Mouse (Mus musculus): ENCODE measurements at regions not wholly inside any gene's neighbourhood (a gene's known extent, or its start where the extent isn't known, plus 50 kb on each side); places are given as distances from the start of the nearest gene placed in this dataset.

DNA sequence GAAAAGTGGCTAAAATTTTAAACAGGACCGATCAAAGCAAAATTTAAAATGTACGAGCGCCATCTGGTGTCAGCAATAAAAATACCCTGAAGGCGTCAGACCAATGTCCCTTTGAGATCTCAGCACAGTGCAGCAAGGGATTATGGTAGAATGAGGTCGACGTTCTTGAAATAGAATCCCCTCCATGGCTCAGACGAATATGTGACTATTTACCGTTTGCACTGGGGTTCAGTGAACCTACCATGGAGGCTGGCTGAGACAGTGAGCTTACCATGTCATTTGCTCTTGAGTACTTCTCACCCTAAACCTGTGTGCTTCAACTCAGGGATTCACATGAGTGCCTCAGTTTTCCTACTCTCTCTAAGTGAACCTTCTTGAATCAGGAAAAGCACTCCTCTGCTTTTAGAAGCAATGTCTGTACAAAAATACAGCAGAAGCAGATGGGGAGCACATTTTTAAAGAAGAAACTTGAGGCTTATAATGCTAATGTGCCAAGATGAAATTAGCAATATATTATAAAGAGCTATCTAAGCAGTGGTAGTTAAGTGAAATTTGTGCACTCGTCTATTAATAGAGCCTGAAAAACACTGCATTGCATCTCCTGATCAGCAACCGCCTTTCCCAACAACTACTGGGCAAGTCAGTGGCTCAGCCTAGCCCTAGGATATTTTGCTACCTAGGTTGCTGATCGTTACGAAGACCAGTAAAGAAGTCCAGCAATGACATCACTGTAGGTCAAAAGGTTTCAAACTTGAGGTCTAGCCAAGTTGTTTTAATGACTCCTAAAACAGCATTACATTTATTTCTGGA lies 316.2 kb upstream of the Tyrp1 start:
- Histone ChIP-seq H3K4me2 (ENCODE audit: insufficient read depth, low read depth, poor library complexity, severe bottlenecking) (no peak overlapping the region), H3K79me2 (replicated peaks; ENCODE audit: control insufficient read depth, extremely low read depth, insufficient read depth, poor library complexity, severe bottlenecking) (no peaks in the 10 kb centered on the region), H3K4me1 (ENCODE audit: control insufficient read depth in 1 of 2, insufficient read depth in 2 of 2) (no peaks in the 10 kb centered on the region), H3K27me3 (replicated peaks) (no peaks in the 10 kb centered on the region), H3K9me3 (replicated peaks; ENCODE audit: low read length) (peaks cover 49% of the 10 kb centered on the region), H3K27ac (ENCODE audit: insufficient read depth, low read depth) (no peak overlapping the region), H3K4me3 (replicated peaks in 1 of 3; ENCODE audit: low read depth in 2 of 3, low read length in 2 of 3, poor library complexity in 1 of 3) (no peak overlapping the region), H3K9ac (ENCODE audit: insufficient read depth, low read depth) (no peak overlapping the region), H3K36me3 (replicated peaks in 1 of 2; ENCODE audit: control insufficient read depth in 1 of 2, insufficient read depth in 1 of 2, low read length in 1 of 2) (no peaks in the 10 kb centered on the region)
- in situ Hi-C loops (cut with MboI; ENCODE audit: low pct_ligation_motif_present, low pct_unique_long_range_greater_than_20kb, low sequenced_read_pairs) (no loop called here), dilution Hi-C loops (cut with MboI; ENCODE audit: extremely low pct_ligation_motif_present, extremely low pct_unique_long_range_greater_than_20kb, low sequenced_read_pairs) (no loop called here)
- TF ChIP-seq CTCF (conservative IDR thresholded peaks at IDR 0.05 in 1 of 2, IDR thresholded peaks at IDR 0.05 in 1 of 2; ENCODE audit: low read depth in 2 of 2, low read length in 2 of 2) (0 out of 4 replicates have a peak, but pooled peaks of 1 of the 2 experiments have one; percentile 5), POLR2A (IDR thresholded peaks at IDR 0.05; ENCODE audit: low read depth, low read length) (no peak)
- DNase-seq (ENCODE audit: extremely low read depth): no peak

GRCm38 (mm10) chr4:80518589-80518988 lies 315.3 kb upstream of the Tyrp1 start:
- Histone ChIP-seq H3K27me3 (replicated peaks) (no peaks in the 10 kb centered on the region), H3K9ac (ENCODE audit: insufficient read depth, low read depth) (no peak overlapping the region), H3K79me2 (replicated peaks; ENCODE audit: control insufficient read depth, extremely low read depth, insufficient read depth, poor library complexity, severe bottlenecking) (no peaks in the 10 kb centered on the region), H3K4me1 (ENCODE audit: control insufficient read depth in 1 of 2, insufficient read depth in 2 of 2) (no peaks in the 10 kb centered on the region), H3K4me3 (replicated peaks in 1 of 3; ENCODE audit: low read depth in 2 of 3, low read length in 2 of 3, poor library complexity in 1 of 3) (no peak overlapping the region), H3K4me2 (ENCODE audit: insufficient read depth, low read depth, poor library complexity, severe bottlenecking) (no peak overlapping the region), H3K27ac (ENCODE audit: insufficient read depth, low read depth) (no peak overlapping the region), H3K36me3 (replicated peaks in 1 of 2; ENCODE audit: control insufficient read depth in 1 of 2, insufficient read depth in 1 of 2, low read length in 1 of 2) (no peaks in the 10 kb centered on the region), H3K9me3 (replicated peaks; ENCODE audit: low read length) (peaks cover 48% of the 10 kb centered on the region)
- TF ChIP-seq SIN3A (IDR thresholded peaks at IDR 0.05; ENCODE audit: low read length): no peak
- TF ChIP-seq EP300 (IDR thresholded peaks at IDR 0.05; ENCODE audit: low read length): no peak
- TF ChIP-seq RCOR1 (conservative IDR thresholded peaks at IDR 0.05; ENCODE audit: low read depth, low read length): no peak
- TF ChIP-seq HCFC1 (IDR thresholded peaks at IDR 0.05; ENCODE audit: low read depth, low read length): no peak
- no peak for TF ChIP-seq JUND (conservative IDR thresholded peaks at IDR 0.05; ENCODE audit: low read depth, low read length)
- dilution Hi-C loops (cut with MboI; ENCODE audit: extremely low pct_ligation_motif_present, extremely low pct_unique_long_range_greater_than_20kb, low sequenced_read_pairs): no loop called here
- DNase-seq (ENCODE audit: extremely low read depth): no peak
- in situ Hi-C loops (cut with MboI; ENCODE audit: low pct_ligation_motif_present, low pct_unique_long_range_greater_than_20kb, low sequenced_read_pairs): no loop called here

GRCm38 (mm10) chr4:80539854-80540253 lies 294.1 kb upstream of the Tyrp1 start:
- H3K9ac ChIP-seq (ENCODE audit: insufficient read depth, low read depth): no peak overlapping the region
- no peaks in the 10 kb centered on the region for H3K4me1 ChIP-seq (ENCODE audit: control insufficient read depth in 1 of 2, insufficient read depth in 2 of 2)
- no peaks in the 10 kb centered on the region for H3K27me3 ChIP-seq (replicated peaks)
- H3K27ac ChIP-seq (ENCODE audit: insufficient read depth, low read depth): no peak overlapping the region
- no peak for DNase-seq (ENCODE audit: extremely low read depth)
- H3K36me3 ChIP-seq (replicated peaks in 1 of 2; ENCODE audit: control insufficient read depth in 1 of 2, insufficient read depth in 1 of 2, low read length in 1 of 2): no peaks in the 10 kb centered on the region
- no peaks in the 10 kb centered on the region for H3K79me2 ChIP-seq (replicated peaks; ENCODE audit: control insufficient read depth, extremely low read depth, insufficient read depth, poor library complexity, severe bottlenecking)
- H3K9me3 ChIP-seq (replicated peaks; ENCODE audit: low read length): peaks cover 21% of the 10 kb centered on the region
- in situ Hi-C loops (cut with MboI; ENCODE audit: low pct_ligation_motif_present, low pct_unique_long_range_greater_than_20kb, low sequenced_read_pairs): no loop called here
- dilution Hi-C loops (cut with MboI; ENCODE audit: extremely low pct_ligation_motif_present, extremely low pct_unique_long_range_greater_than_20kb, low sequenced_read_pairs): no loop called here
- TF ChIP-seq CTCF (conservative IDR thresholded peaks at IDR 0.05 in 1 of 2, IDR thresholded peaks at IDR 0.05 in 1 of 2; ENCODE audit: low read depth in 2 of 2, low read length in 2 of 2) (no peak), POLR2AphosphoS2 (IDR thresholded peaks at IDR 0.05; ENCODE audit: low read depth, low read length) (no peak), CHD1 (IDR thresholded peaks at IDR 0.05; ENCODE audit: low read depth, low read length) (no peak), CHD2 (IDR thresholded peaks at IDR 0.05; ENCODE audit: low read length) (no peak), MAX (IDR thresholded peaks at IDR 0.05; ENCODE audit: low read length) (no peak), MYC (IDR thresholded peaks at IDR 0.05; ENCODE audit: low read depth, low read length) (no peak), ZNF384 (IDR thresholded peaks at IDR 0.05; ENCODE audit: low read depth, low read length) (no peak), IRF4 (IDR thresholded peaks at IDR 0.05; ENCODE audit: low read depth, low read length) (no peak), ZMIZ1 (IDR thresholded peaks at IDR 0.05; ENCODE audit: low read depth, low read length) (no peak), TBP (conservative IDR thresholded peaks at IDR 0.05; ENCODE audit: low read depth, low read length) (no peak), E2F4 (IDR thresholded peaks at IDR 0.05; ENCODE audit: insufficient replicate concordance, low read depth, low read length) (no peak)
- no peak overlapping the region for H3K4me3 ChIP-seq (replicated peaks in 1 of 3; ENCODE audit: low read depth in 2 of 3, low read length in 2 of 3, poor library complexity in 1 of 3)
- H3K4me2 ChIP-seq (ENCODE audit: insufficient read depth, low read depth, poor library complexity, severe bottlenecking): no peak overlapping the region
